Mouse (Mus musculus): Measurements from ENCODE around the gene Tstd3.
A peak's percentile ranks its signal among the peaks of the same experiment; 100 is the strongest.

- no peak for TF ChIP-seq CTCF (conservative IDR thresholded peaks at IDR 0.05 in 1 of 2, IDR thresholded peaks at IDR 0.05 in 1 of 2; ENCODE audit: low read depth in 2 of 2, low read length in 2 of 2)
- no peak for TF ChIP-seq MYC (IDR thresholded peaks at IDR 0.05; ENCODE audit: low read depth, low read length)
- peak; percentile 78 for TF ChIP-seq MAFK (IDR thresholded peaks at IDR 0.05; ENCODE audit: insufficient replicate concordance, low read length)
- no peak for TF ChIP-seq POLR2A (IDR thresholded peaks at IDR 0.05; ENCODE audit: low read depth, low read length)
- no peak for TF ChIP-seq POLR2AphosphoS2 (IDR thresholded peaks at IDR 0.05; ENCODE audit: low read depth, low read length)
- no peak for TF ChIP-seq CHD2 (IDR thresholded peaks at IDR 0.05; ENCODE audit: low read length)
- TF ChIP-seq NRF1 (IDR thresholded peaks at IDR 0.05; ENCODE audit: low read depth, low read length) = no peak
- TF ChIP-seq ZNF384 (IDR thresholded peaks at IDR 0.05; ENCODE audit: low read depth, low read length) = no peak
- TF ChIP-seq SIN3A (IDR thresholded peaks at IDR 0.05; ENCODE audit: low read length) = no peak
- TF ChIP-seq ETS1 (conservative IDR thresholded peaks at IDR 0.05; ENCODE audit: low read depth, low read length) = no peak
Observed at GRCm38 (mm10) chr4:21812635-21813034, 45.6 kb upstream of the Tstd3 start.
